In genomic region chr11:62511444-62512202, GRCm38 (mm10) we compare ENCODE assay signal across 15 mouse cellular contexts. TPM values are rescaled to one million over a fixed set of nuclear protein-coding genes. Genes with fewer than 3 reads are reported as not detected.
DNase-seq lines count a peak whose midpoint lies in the region; ATAC-seq and TF ChIP-seq lines count a peak whose summit lies in the region.
"Had no signal": no experiment of that assay in that cellular context is flagged by ENCODE, and none has a peak within 500 bp of the region (broad histone marks: within the 10 kb centered on the region; RNA-seq: fewer than 3 reads in every experiment).

No protein-coding gene starts in this region.

- H3K9ac ChIP-seq in midbrain, postnatal 0 days (replicated peaks; ENCODE audit: low read length, poor library complexity, severe bottlenecking), result no peak overlapping the region
- H3K9ac ChIP-seq: heart, embryonic 12.5 days had no signal

- no peak overlapping the region for H3K4me2 ChIP-seq in midbrain, postnatal 0 days (ENCODE audit: low read depth, low read length, poor library complexity, severe bottlenecking)
- H3K4me2 ChIP-seq: heart, embryonic 12.5 days had no signal

- H3K9me3 ChIP-seq in E14TG2a.4 (ENCODE audit: low read length) (peaks cover 38% of the 10 kb centered on the region), G1E (replicated peaks) (no peaks in the 10 kb centered on the region)
- H3K9me3 ChIP-seq in midbrain, postnatal 0 days (ENCODE audit: low read length), result no peaks in the 10 kb centered on the region
- H3K9me3 ChIP-seq: heart, embryonic 12.5 days had no signal

- no peak overlapping the region for H3K27ac ChIP-seq in midbrain, postnatal 0 days (ENCODE audit: low read depth, low read length)
- H3K27ac ChIP-seq: macrophage had no signal

- peak; percentile 22 to 36 for DNase-seq in lung, adult 18-20 months
- DNase-seq in lung, postnatal 25 days (ENCODE audit: low spot score), result no peak
- DNase-seq in G1E (ENCODE audit: low spot score), result no peak
- DNase-seq in lung, postnatal 36 days, result peak; percentile 20
- DNase-seq in B cell, adult 2 months, result no peak
- DNase-seq in midbrain, postnatal 0 days (ENCODE audit: low spot score), result no peak
- DNase-seq: adrenal gland, postnatal 10 days; cerebellum, adult 9-10 months; heart, postnatal 36 days; layer of hippocampus, postnatal 36 days had no signal

- peaks cover 47% of the 10 kb centered on the region for H3K36me3 ChIP-seq in E14TG2a.4 (ENCODE audit: insufficient read depth, low read length)
- H3K36me3 ChIP-seq in G1E (replicated peaks), result peaks cover 53% of the 10 kb centered on the region
- 0 out of 2 replicates have a peak, but pooled peaks cover 5% of the 10 kb centered on the region for H3K36me3 ChIP-seq in midbrain, postnatal 0 days (ENCODE audit: insufficient read depth, low read length)

- H3K4me3 ChIP-seq in E14TG2a.4 (replicated peaks; ENCODE audit: low read length) (peak overlapping the region; percentile 86), G1E (ENCODE audit: low read depth, low read length) (peak overlapping the region; percentile 18; the same call in 1 of the 2 replicates)
- H3K4me3 ChIP-seq in midbrain, postnatal 0 days (ENCODE audit: low read depth, low read length), result no peak overlapping the region
- H3K4me3 ChIP-seq: heart, embryonic 12.5 days had no signal

- 0 out of 2 replicates have a peak, but pooled peaks have one; percentile 3 for TF ChIP-seq CTCF in E14TG2a.4 (conservative IDR thresholded peaks at IDR 0.05; ENCODE audit: low read length)
- no peak for TF ChIP-seq CTCF in G1E (IDR thresholded peaks at IDR 0.05; ENCODE audit: low read depth, low read length)
- no peak for TF ChIP-seq CTCF in midbrain, postnatal 0 days (IDR thresholded peaks at IDR 0.05)

- H3K4me1 ChIP-seq in E14TG2a.4 (replicated peaks; ENCODE audit: low read depth, low read length), result peaks cover 39% of the 10 kb centered on the region
- H3K4me1 ChIP-seq in G1E (ENCODE audit: insufficient read depth, low read depth, low read length), result no peaks in the 10 kb centered on the region
- no peaks in the 10 kb centered on the region for H3K4me1 ChIP-seq in midbrain, postnatal 0 days (ENCODE audit: insufficient read depth, low read length)
- H3K4me1 ChIP-seq: heart, embryonic 12.5 days had no signal

- WGBS in midbrain, postnatal 0 days, result 74% methylated on average over 13 of the region's 13 CpGs

- no peaks in the 10 kb centered on the region for H3K27me3 ChIP-seq in E14TG2a.4 (ENCODE audit: insufficient read depth, low read length)
- H3K27me3 ChIP-seq in G1E (ENCODE audit: insufficient read depth, low read length), result no peaks in the 10 kb centered on the region
- H3K27me3 ChIP-seq in midbrain, postnatal 0 days (ENCODE audit: insufficient read depth, low read length), result no peaks in the 10 kb centered on the region
- H3K27me3 ChIP-seq: heart, embryonic 12.5 days had no signal

- ATAC-seq in G1E (ENCODE audit: extremely low read depth, insufficient number of reproducible peaks, low FRiP score, poor library complexity, severe bottlenecking), result no peak
- no peak for ATAC-seq in midbrain, postnatal 0 days (ENCODE audit: low FRiP score)
- ATAC-seq: forebrain, embryonic 14.5 days; hindbrain, embryonic 16.5 days had no signal

RNA-seq across cellular contexts. Expression of gene Cenpv, which starts 27.4 kb away (rescaled TPM):
- total RNA-seq in G1E (2014; fragmentation: Nextera tagmentation), result 111 and 131 TPM in 2 replicates
- 67.5 and 81.9 TPM in 2 replicates for total RNA-seq in G1E (2017)
- 191 and 202 TPM in 2 replicates for polyA plus RNA-seq in G1E (2012)
- 58.0 and 63.2 TPM in 2 replicates for total RNA-seq in midbrain, postnatal 0 days (2014; rRNA removed)
- polyA plus RNA-seq in midbrain, postnatal 0 days (2015; fragmentation: Nextera tagmentation; extraction: Ambion mirVana), result 30.1 and 32.9 TPM in 2 replicates

RNA-seq across cellular contexts. Expression of gene Ubb, which starts 39.3 kb away (rescaled TPM):
- total RNA-seq in G1E (2014; fragmentation: Nextera tagmentation) (814 and 964 TPM in 2 replicates), G1E (2017) (1,083 and 1,103 TPM in 2 replicates)
- polyA plus RNA-seq in G1E (2012), result 1,429 and 2,208 TPM in 2 replicates
- 1,443 and 2,095 TPM in 2 replicates for total RNA-seq in midbrain, postnatal 0 days (2014; rRNA removed)
- polyA plus RNA-seq in midbrain, postnatal 0 days (2015; fragmentation: Nextera tagmentation; extraction: Ambion mirVana), result 4,479 and 4,841 TPM in 2 replicates

RNA-seq across cellular contexts. Expression of gene Ncor1, which starts 53.3 kb away (rescaled TPM):
- total RNA-seq in G1E (2014; fragmentation: Nextera tagmentation), result 629 and 697 TPM in 2 replicates
- 167 and 214 TPM in 2 replicates for total RNA-seq in G1E (2017)
- 69.9 and 77.2 TPM in 2 replicates for polyA plus RNA-seq in G1E (2012)
- 128 and 135 TPM in 2 replicates for total RNA-seq in midbrain, postnatal 0 days (2014; rRNA removed)
- 131 and 152 TPM in 2 replicates for polyA plus RNA-seq in midbrain, postnatal 0 days (2015; fragmentation: Nextera tagmentation; extraction: Ambion mirVana)

RNA-seq across cellular contexts. Expression of gene Pigl, which starts 53.4 kb away (rescaled TPM):
- total RNA-seq in G1E (2014; fragmentation: Nextera tagmentation) (32.9 TPM in 2 replicates), G1E (2017) (4.8 and 5.3 TPM in 2 replicates)
- 2.8 and 2.9 TPM in 2 replicates for polyA plus RNA-seq in G1E (2012)
- 6.7 and 7.5 TPM in 2 replicates for total RNA-seq in midbrain, postnatal 0 days (2014; rRNA removed)
- 8.0 and 8.2 TPM in 2 replicates for polyA plus RNA-seq in midbrain, postnatal 0 days (2015; fragmentation: Nextera tagmentation; extraction: Ambion mirVana)

Comparison
In these comparisons a context has a peak if more than half of its experiments do, and no peak if none do; other contexts are left out.
1. DNase-seq: peak in lung, adult 18-20 months (2 of 2) and lung, postnatal 36 days (single experiment); none in lung, postnatal 25 days (single experiment), G1E (single experiment), B cell, adult 2 months (0 of 2) and midbrain, postnatal 0 days (single experiment).